Mouse (Mus musculus): ENCODE measurements around the gene Ccdc6.

Ccdc6 gene

GRCm38 (mm10) chr10:70096366-70097188, at the start of gene Ccdc6:
Gene Ccdc6, plus strand, starts transcription at chr10:70097121.
- DNase-seq: peak; percentile 86

DNA sequence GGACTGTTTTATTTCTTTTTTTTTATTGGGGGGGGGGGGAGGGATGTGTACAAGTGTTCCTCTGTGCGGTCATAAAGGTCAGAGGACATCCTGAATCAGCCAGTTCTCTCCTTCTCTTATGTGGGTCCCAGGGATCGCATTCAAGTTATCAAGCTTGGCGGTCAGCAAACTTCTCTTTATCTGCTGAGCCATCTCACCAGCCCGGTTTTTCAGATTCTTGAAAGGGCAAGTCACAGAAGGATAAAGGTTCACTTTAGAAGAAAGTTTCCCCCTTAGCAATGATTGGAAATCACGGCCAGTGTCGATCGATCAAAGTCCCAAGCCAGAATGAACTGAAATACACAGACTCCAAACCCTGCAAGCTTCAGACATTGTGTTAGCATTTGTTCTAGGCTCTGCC, 47.1 kb upstream of the Ccdc6 start:
- DNase-seq: no peak

DNA sequence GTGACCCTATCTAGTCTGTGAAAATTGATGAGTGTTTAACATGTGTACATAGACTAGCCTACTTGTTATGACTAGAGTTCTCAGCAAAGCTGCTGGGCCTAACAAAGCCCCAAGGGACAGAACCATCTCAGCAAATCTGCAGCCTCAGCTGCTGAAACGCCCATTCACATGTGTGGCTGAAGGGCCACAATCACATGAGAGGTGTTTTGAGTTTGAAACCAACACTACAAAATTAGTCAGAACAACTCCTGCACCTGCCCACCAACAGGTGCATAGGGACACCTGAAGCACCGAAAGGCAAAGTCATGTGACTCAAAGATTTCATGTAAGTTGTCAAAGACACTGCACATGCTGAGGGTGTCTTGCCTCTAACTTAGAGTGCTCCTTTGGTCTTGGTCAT, 41.6 kb upstream of the Ccdc6 start:
- DNase-seq: no peak

GRCm38 (mm10) chr10:70057064-70057463, 39.9 kb upstream of the Ccdc6 start:
- peak; percentile 71 for DNase-seq

- DNase-seq: peak; percentile 39
Measured at GRCm38 (mm10) chr10:70060021-70060688, 36.8 kb upstream of the Ccdc6 start.

DNA sequence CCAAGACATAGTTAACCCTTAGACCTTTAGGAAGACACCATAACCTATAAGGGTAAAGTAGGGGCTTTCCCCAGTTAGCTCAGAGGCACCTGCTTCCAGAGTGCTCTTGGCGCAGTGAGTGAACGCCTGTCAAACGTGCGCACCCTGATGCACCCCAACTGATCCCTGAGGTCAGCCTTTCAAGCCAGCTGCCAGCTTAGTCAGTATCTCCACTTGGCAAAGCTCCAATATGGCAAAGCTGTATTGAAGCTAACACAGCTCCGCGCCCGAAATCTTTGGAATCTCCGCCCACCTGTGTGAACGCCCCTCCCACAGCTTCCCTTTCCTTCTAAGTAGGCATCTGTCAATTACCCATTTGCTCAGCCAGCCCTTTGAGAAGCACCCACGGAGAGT, 36.2 kb upstream of the Ccdc6 start:
- peak; percentile 32 for DNase-seq

GRCm38 (mm10) chr10:70063881-70064555, 32.9 kb upstream of the Ccdc6 start:
- DNase-seq: no peak

DNA sequence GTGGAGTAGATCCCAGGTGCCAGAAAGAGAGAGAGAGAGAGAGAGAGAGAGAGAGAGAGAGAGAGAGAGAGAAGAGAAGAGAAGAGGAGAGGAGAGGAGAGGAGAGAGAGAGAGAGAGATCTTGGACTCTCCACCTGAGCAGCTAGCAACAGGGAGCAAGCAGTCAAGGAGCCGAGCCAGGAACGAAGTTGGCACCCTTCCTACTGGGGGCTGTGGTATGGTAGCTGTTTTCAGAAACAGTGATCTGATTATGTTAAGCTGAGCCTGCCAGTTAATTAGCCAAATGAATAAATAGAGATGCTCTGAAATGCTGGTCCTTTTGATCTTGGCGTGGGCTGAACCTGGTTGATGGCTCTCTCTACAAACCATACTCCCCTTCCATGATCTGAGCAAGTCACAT, 31.7 kb upstream of the Ccdc6 start:
- DNase-seq: no peak

- DNase-seq: no peak
Measured at GRCm38 (mm10) chr10:70066497-70067168, 30.3 kb upstream of the Ccdc6 start.

DNA sequence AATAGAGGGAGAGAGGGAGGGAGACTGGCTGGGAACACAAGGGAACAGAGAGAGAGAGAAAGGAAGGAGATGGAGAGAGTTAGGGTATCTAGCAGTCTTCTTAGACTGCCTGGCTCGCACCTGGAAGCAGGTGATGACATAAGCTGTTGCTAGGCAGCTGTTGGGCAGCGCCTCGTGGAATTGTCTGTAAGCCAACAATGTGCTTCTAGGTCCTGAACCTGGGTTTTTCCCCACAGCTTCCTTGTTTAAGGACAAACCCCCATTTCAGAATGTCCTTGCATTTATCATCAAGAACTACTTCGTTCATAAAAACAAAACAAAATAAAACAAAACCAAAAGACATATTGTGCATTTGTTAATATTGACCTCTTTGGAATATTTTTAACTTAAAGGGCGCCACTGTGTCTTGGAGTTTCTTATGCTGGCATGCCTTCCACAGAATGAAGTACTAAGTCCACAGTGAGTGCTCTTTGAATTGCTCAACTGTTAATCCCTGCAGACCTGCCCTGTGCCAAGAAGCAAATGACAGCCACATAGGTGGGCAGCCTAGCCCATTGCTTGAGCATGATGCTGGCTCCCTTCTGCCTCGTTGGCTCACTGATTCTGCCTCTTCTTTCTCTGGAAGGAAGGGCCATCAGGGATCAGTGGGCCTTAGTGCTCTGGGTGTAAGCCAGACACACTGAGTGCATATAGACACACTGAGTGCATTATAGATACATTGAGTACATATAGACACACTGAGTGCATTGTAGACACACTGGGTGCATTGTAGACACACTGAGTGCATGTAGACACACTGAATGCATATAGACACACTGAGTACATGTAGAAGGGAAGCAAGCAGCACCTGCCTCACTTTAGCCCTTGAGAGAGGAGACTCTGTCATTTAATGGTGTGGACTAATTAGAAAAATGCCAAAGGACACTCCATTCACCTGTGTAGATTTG, 29.5 kb upstream of the Ccdc6 start:
- DNase-seq: peak; percentile 53

DNA sequence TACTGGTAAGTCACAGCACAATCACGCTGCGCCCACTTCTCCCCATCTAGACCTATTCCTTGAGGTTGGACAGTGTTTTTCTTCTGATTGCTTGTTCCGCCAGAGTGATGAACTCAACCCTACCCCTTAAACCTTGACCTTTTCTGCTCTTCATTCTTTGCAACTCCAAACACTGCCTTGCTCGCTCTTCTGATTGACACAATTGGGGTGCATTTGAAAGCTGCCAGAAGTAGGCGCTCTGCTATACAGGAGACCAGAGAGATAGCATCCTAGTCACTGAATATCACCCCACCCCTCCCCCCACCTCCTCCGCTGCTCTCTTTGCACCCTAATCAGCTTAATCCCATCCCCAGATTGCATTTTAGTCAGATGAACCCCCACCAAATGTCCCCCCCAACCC, 27.6 kb upstream of the Ccdc6 start:
- DNase-seq: no peak

GRCm38 (mm10) chr10:70071334-70071733, 25.6 kb upstream of the Ccdc6 start:
- DNase-seq: no peak

DNA sequence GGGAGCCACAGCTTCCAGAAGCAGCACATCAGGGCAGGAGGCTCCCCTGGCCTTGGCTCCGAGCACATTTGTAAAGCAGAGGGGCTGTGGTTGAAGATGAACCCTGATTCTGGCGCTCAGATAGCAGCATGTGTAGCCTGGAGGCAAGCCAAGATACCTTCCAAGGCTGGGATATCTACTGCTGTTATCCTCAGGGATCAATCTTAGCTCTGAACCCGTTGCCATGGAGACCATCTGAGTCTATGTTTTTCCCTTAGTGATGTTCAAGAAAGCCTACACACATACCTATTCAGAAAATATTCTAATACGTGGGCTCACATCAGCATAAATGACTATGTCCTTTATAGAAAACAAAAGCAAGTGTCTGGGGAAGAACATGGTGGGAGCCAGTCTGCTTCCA, 19.5 kb upstream of the Ccdc6 start:
- no peak for DNase-seq

GRCm38 (mm10) chr10:70080908-70081307, 16.0 kb upstream of the Ccdc6 start:
- DNase-seq: no peak

GRCm38 (mm10) chr10:70081564-70082175, 15.3 kb upstream of the Ccdc6 start:
- DNase-seq: peak; percentile 27

- no peak for DNase-seq
Measured at GRCm38 (mm10) chr10:70083241-70083640, 13.7 kb upstream of the Ccdc6 start.

- peak; percentile 34 for DNase-seq
Measured at GRCm38 (mm10) chr10:70085256-70085961, 11.5 kb upstream of the Ccdc6 start.

GRCm38 (mm10) chr10:70088788-70089187, 8.1 kb upstream of the Ccdc6 start:
- no peak for DNase-seq

GRCm38 (mm10) chr10:70091876-70092462, 5.0 kb upstream of the Ccdc6 start:
- no peak for DNase-seq

- no peak for DNase-seq
Measured at GRCm38 (mm10) chr10:70093782-70094181, 3.1 kb upstream of the Ccdc6 start.
